Mouse (Mus musculus): ENCODE results near the gene Abcc1. TPM values are rescaled to one million over a fixed set of nuclear protein-coding genes. Genes with fewer than 3 reads are reported as not detected.
A peak's percentile ranks its signal among the peaks of the same experiment; 100 is the strongest.

The Abcc1 gene
- total RNA-seq, 2 experiments from 2014 or later = 18.8 to 21.8 TPM

DNA sequence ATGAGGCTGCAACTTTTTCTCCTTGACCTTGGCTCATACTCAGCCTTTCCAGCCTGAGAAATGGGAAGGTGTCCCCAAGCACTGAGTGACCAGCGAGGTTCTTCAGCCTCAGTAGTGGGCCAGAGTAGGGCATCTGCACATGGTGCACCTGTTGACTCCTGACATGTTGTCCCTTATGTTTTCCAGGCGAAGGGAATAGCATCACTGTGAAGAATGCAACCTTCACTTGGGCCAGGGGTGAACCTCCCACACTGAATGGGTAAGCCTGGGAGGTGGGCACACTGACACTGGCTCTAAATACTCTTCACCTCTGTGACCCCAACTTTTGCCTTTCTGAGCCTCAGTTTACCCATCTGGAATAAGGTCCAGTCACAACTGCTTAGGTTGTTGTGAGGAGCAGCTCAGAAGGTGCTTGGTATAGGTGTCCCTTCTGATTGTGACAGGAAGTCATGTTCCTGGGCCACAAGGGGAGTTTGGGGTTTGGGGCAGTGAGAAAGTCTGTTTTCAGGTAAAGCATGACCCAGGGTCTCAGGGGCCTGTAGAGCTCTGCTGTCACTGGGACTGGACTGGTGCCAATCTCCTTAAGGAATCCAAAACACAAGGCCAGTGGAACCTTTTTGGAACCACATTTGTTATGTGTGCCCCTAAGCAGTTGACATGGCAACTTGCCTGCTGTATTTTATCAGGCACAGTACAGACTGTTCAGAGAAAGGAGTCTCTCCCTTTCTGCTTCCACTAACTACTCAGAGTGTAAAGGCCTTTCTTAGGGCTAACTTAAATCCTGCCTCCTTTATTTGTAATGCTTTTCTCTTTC is 78.7 kb downstream of the Abcc1 start:
- DNase-seq = no peak

DNA sequence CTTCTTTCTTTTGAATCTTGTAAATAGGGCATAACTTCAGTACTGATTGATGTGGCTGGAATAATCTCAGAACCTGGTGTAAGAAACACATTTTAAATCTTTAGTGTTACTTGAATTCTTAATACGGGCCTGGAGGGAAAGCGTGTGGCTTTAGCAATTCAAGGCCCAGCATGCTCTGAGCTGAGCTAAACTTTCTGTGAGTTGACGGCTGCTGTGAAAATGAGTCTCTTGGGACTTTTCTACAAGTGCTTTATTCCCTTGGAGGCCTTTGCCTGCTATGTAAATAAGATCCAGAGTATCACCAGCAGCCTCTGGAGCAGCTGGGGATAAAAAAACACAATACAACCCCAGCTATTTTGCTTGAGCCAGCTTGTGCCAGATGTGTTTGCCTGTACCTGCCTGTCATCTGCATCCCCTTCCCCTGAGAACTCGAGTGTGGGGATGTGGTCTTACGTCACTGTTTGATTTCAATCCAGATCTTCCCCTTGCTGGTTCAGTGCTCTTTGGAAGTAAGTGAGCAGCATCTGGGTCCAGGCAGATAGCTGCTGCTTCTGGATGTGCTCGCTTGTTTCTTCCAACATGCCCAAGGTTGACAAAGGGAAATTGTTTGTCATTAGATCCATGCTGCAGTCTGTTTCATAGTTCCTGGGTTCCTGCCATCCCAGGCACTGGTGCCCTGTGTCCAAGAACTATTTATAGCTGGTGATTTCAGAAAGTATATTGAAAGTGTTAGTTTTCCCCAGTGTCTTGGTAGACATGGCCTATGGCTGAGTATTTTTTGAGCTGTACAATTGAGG is 82.9 kb downstream of the Abcc1 start:
- DNase-seq = peak; percentile 21

GRCm38 (mm10) chr16:14445197-14445596 is 83.8 kb downstream of the Abcc1 start:
- DNase-seq = peak; percentile 43

- no peak for DNase-seq
Measured at GRCm38 (mm10) chr16:14447366-14447765, 86.0 kb downstream of the Abcc1 start.

GRCm38 (mm10) chr16:14448307-14448706 is 86.9 kb downstream of the Abcc1 start:
- no peak for DNase-seq

DNA sequence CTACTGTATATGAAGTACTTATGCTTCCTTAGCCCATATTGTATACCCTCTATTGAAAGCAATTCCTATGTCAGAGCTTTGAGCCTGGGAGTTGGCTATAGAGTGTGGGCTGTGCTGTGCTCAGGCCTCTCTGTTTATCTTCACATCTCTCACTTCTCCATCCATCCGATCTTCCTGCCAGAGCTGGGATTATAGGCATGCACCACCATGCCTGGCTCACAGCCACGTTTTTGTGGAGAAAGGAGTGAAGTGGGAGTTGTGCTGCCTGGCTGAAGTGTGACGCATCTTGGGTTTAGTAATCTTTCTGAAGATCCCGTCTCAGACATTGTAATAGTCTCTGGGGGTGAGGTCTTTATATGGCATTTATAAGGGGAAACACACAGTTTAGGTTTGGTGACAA is 88.5 kb downstream of the Abcc1 start:
- DNase-seq = no peak

GRCm38 (mm10) chr16:14451374-14452046 is 90.2 kb downstream of the Abcc1 start:
- no peak for DNase-seq

GRCm38 (mm10) chr16:14462535-14462934 is 101.2 kb downstream of the Abcc1 start:
- DNase-seq = no peak

DNA sequence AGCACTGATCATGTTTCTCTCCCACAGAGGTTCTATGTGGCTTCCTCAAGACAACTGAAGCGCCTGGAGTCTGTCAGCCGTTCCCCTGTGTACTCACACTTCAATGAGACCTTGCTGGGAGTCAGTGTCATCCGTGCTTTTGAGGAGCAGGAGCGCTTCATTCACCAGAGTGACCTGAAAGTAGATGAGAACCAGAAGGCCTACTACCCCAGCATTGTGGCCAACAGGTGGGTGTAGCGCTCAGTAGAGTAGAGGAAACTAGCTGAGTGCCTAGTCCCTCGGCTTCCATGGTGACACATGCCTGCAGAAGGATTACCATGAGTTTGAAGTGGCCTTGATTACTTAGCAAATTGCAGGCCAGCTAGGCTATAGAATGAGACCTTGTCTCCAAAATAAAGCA is 103.7 kb downstream of the Abcc1 start:
- DNase-seq = no peak

- DNase-seq = no peak
Measured at GRCm38 (mm10) chr16:14468351-14468750, 107.0 kb downstream of the Abcc1 start.

DNA sequence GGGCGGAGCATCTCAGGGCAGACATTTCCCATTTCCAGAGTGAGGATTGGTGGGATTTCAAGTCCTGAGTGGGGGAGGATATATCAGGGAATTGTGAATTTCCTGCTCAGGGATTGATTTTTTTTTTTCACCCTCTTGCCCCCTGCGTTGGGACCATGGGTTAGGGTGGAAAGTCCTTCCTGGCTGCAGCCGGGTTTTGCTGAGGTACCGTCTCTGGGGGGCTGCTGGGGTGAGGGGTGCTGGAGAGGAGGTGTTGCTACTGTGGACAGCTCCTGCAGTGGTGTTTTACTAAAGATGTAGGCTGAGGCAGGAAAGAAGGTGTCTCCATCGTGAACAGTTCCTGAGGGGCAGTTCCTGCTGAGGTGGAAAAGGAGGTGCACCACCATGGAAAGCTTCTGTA is 107.5 kb downstream of the Abcc1 start:
- DNase-seq = no peak

DNA sequence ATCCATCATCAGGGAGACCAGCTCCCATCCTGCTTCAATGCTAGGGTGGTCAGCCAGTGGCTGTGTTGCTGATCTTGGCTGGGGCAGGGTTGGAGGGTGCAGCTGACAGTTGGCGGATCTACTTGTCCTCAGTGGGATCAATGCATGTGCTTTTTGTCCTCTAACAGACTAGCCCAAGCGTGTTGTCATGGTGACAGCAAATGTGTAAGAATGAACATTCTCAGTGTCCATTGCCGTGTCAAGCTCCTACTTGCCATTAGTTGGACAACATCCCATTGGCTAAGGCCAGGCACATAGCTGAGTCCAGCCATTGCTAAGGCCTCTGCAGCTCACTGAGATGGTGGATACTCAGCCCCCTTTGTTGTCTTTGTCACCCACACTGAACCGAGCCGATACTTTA is 110.8 kb downstream of the Abcc1 start:
- DNase-seq = no peak

- DNase-seq = no peak
Measured at GRCm38 (mm10) chr16:14473686-14474085, 112.3 kb downstream of the Abcc1 start.

DNA sequence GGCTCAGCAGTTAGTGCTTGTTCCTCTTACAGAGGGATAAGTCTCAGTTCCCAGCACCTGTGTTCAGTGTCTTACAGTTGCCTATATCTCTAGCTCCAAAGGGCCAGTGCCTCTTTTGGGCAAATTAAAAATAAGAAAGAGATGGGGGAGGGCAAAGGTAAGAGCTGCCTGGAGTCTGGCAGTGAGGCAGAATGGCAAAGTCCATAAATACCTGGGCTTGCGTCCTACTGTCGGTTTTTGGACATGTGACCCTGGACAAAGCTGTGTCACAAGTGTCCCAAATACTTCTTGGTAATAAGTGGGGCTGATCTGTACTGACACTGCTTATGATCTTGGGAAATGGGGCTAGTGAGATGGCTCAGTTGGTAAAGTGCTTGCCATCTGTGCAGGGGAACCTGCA is 113.6 kb downstream of the Abcc1 start:
- no peak for DNase-seq

- DNase-seq = no peak
Measured at GRCm38 (mm10) chr16:14476056-14476455, 114.7 kb downstream of the Abcc1 start.

GRCm38 (mm10) chr16:14476701-14477400 is 115.5 kb downstream of the Abcc1 start:
- DNase-seq = no peak

GRCm38 (mm10) chr16:14477510-14478300 is 116.3 kb downstream of the Abcc1 start:
- no peak for DNase-seq

GRCm38 (mm10) chr16:14479641-14480040 is 118.3 kb downstream of the Abcc1 start:
- DNase-seq = no peak

GRCm38 (mm10) chr16:14483221-14483620 is 121.9 kb downstream of the Abcc1 start:
- DNase-seq = no peak

GRCm38 (mm10) chr16:14493491-14494114 is 132.2 kb downstream of the Abcc1 start:
- no peak for DNase-seq
